Mouse (Mus musculus) olfactory bulb, adult 2 months (tissue): ENCODE results near the gene Glis3. TPM values are rescaled to one million over a fixed set of nuclear protein-coding genes. Genes with fewer than 3 reads are reported as not detected.

Experiments
- H3K27ac ChIP-seq: fragments of 200-500 bp; 2 replicates; pipeline ENCODE4 v1.5.1; 2012; ENCODE audit warnings: low read depth, low read length; ENCODE audit not compliant: insufficient read depth
- H3K4me1 ChIP-seq: fragments of 200-500 bp; 2 replicates; pipeline ENCODE4 v1.6.1; 2012; ENCODE audit warnings: low read length; ENCODE audit not compliant: control insufficient read depth, insufficient read depth
- H3K4me3 ChIP-seq: fragments of 200-500 bp; 2 replicates; pipeline ENCODE4 v1.5.1; 2012; ENCODE audit warnings: mild to moderate bottlenecking, low read depth, low read length, moderate library complexity; ENCODE audit not compliant: insufficient read depth
- CTCF ChIP-seq: fragments of 200-500 bp; IDR thresholded peaks from 2 replicates; pipeline ENCODE4 v1.5.1; 2012; ENCODE audit warnings: low read depth, mild to moderate bottlenecking, low read length, moderate library complexity; ENCODE audit not compliant: insufficient read depth
- POLR2A ChIP-seq: fragments of 200-500 bp; IDR thresholded peaks from 2 replicates; pipeline ENCODE4 v1.6.1; 2012; ENCODE audit warnings: mild to moderate bottlenecking, low read depth, low read length, moderate library complexity; ENCODE audit not compliant: insufficient read depth
- WGBS: fragments of 180-500 bp; shearing (Covaris S2); methylation state at CpG from one replicate; pipeline ENCODE4 v1.1.7; 2018; 5-methylcytosine and 5-hydroxymethylcytosine counted together
- polyA plus RNA-seq: library from polyadenylated mRNA; stranded (reverse); fragments of >200 nt; gene quantifications from 2 replicates; pipeline ENCODE4 v1.2.4, GENCODE M21; 2012; ENCODE audit warnings: low replicate concordance; ENCODE audit not compliant: missing spikeins, insufficient read depth, insufficient read length

Gene Glis3
- polyA plus RNA-seq, 1 experiment, result not detected

- H3K27ac ChIP-seq, result no peak overlapping the region
- no peak overlapping the region for H3K4me3 ChIP-seq
- WGBS, result 77% methylated on average over 8 of the region's 8 CpGs
- TF ChIP-seq CTCF (no peak), POLR2A (no peak)
- H3K4me1 ChIP-seq, result no peaks in the 10 kb centered on the region
Measured at GRCm38 (mm10) chr19:28335890-28336289, 344.0 kb downstream of the Glis3 start.

GRCm38 (mm10) chr19:28333007-28333766, 346.7 kb downstream of the Glis3 start:
- 41% methylated on average over 11 of the region's 11 CpGs for WGBS
- Histone ChIP-seq H3K4me3 (no peak overlapping the region), H3K4me1 (no peaks in the 10 kb centered on the region), H3K27ac (no peak overlapping the region)
- no peak for TF ChIP-seq CTCF
- TF ChIP-seq POLR2A, result no peak

- WGBS, result 61% methylated on average over 16 of the region's 16 CpGs
- no peak overlapping the region for H3K4me3 ChIP-seq
- TF ChIP-seq POLR2A (no peak), CTCF (no peak)
- H3K4me1 ChIP-seq, result no peaks in the 10 kb centered on the region
- no peak overlapping the region for H3K27ac ChIP-seq
Measured at GRCm38 (mm10) chr19:28328444-28329110, 351.3 kb downstream of the Glis3 start.

GRCm38 (mm10) chr19:28327536-28327935, 352.3 kb downstream of the Glis3 start:
- 94% methylated on average over 5 of the region's 5 CpGs for WGBS
- TF ChIP-seq POLR2A (no peak), CTCF (no peak)
- Histone ChIP-seq H3K4me1 (no peaks in the 10 kb centered on the region), H3K4me3 (no peak overlapping the region), H3K27ac (no peak overlapping the region)

GRCm38 (mm10) chr19:28306036-28306435, 373.8 kb downstream of the Glis3 start:
- no peak overlapping the region for H3K4me3 ChIP-seq
- H3K27ac ChIP-seq, result no peak overlapping the region
- TF ChIP-seq POLR2A, result no peak
- no peak for TF ChIP-seq CTCF
- H3K4me1 ChIP-seq, result no peaks in the 10 kb centered on the region
- 70% methylated on average over 6 of the region's 6 CpGs for WGBS

- Histone ChIP-seq H3K4me3 (no peak overlapping the region), H3K4me1 (no peaks in the 10 kb centered on the region), H3K27ac (no peak overlapping the region)
- 24% methylated on average over 4 of the region's 4 CpGs for WGBS
- no peak for TF ChIP-seq CTCF
- no peak for TF ChIP-seq POLR2A
Measured at GRCm38 (mm10) chr19:28305510-28305909, 374.4 kb downstream of the Glis3 start.

GRCm38 (mm10) chr19:28302831-28303242, 377.0 kb downstream of the Glis3 start:
- 69% methylated on average over 2 of the region's 2 CpGs for WGBS
- Histone ChIP-seq H3K4me3 (no peak overlapping the region), H3K4me1 (no peaks in the 10 kb centered on the region), H3K27ac (no peak overlapping the region)
- TF ChIP-seq POLR2A, result no peak
- TF ChIP-seq CTCF, result no peak

GRCm38 (mm10) chr19:28300226-28300625, 379.7 kb downstream of the Glis3 start:
- Histone ChIP-seq H3K27ac (no peak overlapping the region), H3K4me1 (no peaks in the 10 kb centered on the region), H3K4me3 (no peak overlapping the region)
- TF ChIP-seq POLR2A (no peak), CTCF (no peak)
- WGBS, result 82% methylated on average over 8 of the region's 8 CpGs

- Histone ChIP-seq H3K27ac (no peak overlapping the region), H3K4me1 (no peaks in the 10 kb centered on the region), H3K4me3 (no peak overlapping the region)
- WGBS, result 79% methylated on average over 11 of the region's 11 CpGs
- TF ChIP-seq CTCF (no peak), POLR2A (no peak)
Measured at GRCm38 (mm10) chr19:28299211-28299775, 380.6 kb downstream of the Glis3 start.
